Mouse (Mus musculus): Measurements from ENCODE around the gene Nav2. TPM values are rescaled to one million over a fixed set of nuclear protein-coding genes. Genes with fewer than 3 reads are reported as not detected.

Gene Nav2
- polyA plus RNA-seq, 1 experiment from 2014 or later, result 6.0 TPM

DNA sequence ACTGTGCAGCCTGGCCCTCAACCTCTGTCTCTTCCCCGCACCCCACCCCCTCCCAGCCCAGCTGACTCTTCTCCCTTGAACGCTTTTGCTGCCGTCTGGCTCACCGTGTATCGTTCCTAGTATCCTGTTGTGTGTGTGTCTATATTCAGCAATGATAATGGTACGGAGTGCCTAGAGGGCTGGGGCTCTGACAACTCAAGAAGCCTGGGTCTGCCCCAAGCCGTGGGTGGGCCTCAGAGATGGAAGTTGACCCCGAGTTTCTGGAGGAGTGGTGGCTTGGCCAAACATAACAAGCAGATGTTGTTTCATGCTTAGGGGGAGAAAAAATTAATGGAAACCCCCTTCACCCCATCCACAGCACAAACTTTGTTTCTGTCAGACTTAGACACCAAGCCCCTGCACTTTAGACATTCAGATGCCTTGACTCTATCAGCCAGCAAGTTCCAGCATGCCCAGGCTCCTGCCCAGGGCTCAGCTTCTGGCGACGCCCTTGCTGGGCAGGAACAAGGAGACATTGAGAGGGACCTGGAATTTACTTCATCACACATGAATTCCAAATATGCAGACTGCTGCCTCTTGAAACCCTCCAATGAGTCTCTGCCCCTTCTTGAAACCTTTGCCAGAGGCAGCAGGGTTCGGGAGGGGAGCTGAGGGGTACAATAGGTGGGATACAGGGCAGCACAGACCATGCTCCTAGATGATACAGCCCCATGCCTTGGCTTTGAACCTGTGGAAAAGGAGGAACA is 644.9 kb downstream of the Nav2 start:
- Histone ChIP-seq H3K27ac (replicated peaks) (peak overlapping the region; percentile 61), H3K4me3 (ENCODE audit: low read depth, low read length) (no peak overlapping the region), H3K9ac (ENCODE audit: low read length) (no peak overlapping the region), H3K9me3 (ENCODE audit: control insufficient read depth, low read length) (no peaks in the 10 kb centered on the region), H3K4me2 (replicated peaks; ENCODE audit: low read depth) (no peak overlapping the region), H3K4me1 (replicated peaks; ENCODE audit: control insufficient read depth, insufficient read depth) (peaks cover 2% of the 10 kb centered on the region; the same call in 1 of the 2 replicates), H3K27me3 (ENCODE audit: control insufficient read depth, insufficient read depth, low read length) (no peaks in the 10 kb centered on the region), H3K36me3 (ENCODE audit: control insufficient read depth, insufficient read depth, low read length) (peaks cover 2% of the 10 kb centered on the region; the same call in 1 of the 2 replicates)
- 36% methylated on average over 11 of the region's 11 CpGs for WGBS
- TF ChIP-seq EP300 (optimal IDR thresholded peaks at IDR 0.05), result peak; percentile 47
- no peak for TF ChIP-seq CTCF (IDR thresholded peaks at IDR 0.05; ENCODE audit: low read depth)
- no peak for DNase-seq (ENCODE audit: low spot score)
- ATAC-seq (ENCODE audit: low FRiP score, low TSS enrichment), result 0 out of 2 replicates have a peak, but pooled peaks have one; percentile 33

DNA sequence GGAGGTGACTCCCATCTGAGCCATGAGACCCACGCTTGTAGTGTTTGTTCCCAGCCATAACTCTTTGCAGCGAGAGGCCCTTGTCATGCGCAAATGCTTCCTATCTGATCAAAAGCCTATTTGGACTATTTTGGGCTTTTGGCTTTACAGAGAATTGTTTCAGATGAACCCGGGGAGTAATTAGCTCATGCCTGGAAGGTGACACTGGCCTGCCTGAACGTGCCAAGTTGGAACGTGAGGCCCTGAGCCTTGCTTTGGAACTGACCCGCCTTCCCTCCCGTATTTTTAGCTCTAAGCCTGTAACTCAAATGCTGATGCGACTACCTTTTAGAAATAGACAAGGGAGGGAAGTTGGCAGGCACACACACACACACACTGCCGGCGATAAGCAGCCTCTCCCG is 649.7 kb downstream of the Nav2 start:
- no peaks in the 10 kb centered on the region for H3K36me3 ChIP-seq (ENCODE audit: control insufficient read depth, insufficient read depth, low read length)
- no peak overlapping the region for H3K9ac ChIP-seq (ENCODE audit: low read length)
- H3K27me3 ChIP-seq (ENCODE audit: control insufficient read depth, insufficient read depth, low read length), result no peaks in the 10 kb centered on the region
- H3K4me1 ChIP-seq (replicated peaks; ENCODE audit: control insufficient read depth, insufficient read depth), result peaks cover 4% of the 10 kb centered on the region; the same call in 1 of the 2 replicates
- no peaks in the 10 kb centered on the region for H3K9me3 ChIP-seq (ENCODE audit: control insufficient read depth, low read length)
- peak overlapping the region; percentile 84 for H3K27ac ChIP-seq (replicated peaks)
- DNase-seq (ENCODE audit: low spot score) (no peak), ATAC-seq (ENCODE audit: low FRiP score, low TSS enrichment) (no peak)
- WGBS, result 45% methylated on average over 12 of the region's 12 CpGs
- H3K4me3 ChIP-seq (ENCODE audit: low read depth, low read length), result no peak overlapping the region
- peak overlapping the region; percentile 17 for H3K4me2 ChIP-seq (replicated peaks; ENCODE audit: low read depth)
- no peak for TF ChIP-seq EP300 (optimal IDR thresholded peaks at IDR 0.05)
- no peak for TF ChIP-seq CTCF (IDR thresholded peaks at IDR 0.05; ENCODE audit: low read depth)

DNA sequence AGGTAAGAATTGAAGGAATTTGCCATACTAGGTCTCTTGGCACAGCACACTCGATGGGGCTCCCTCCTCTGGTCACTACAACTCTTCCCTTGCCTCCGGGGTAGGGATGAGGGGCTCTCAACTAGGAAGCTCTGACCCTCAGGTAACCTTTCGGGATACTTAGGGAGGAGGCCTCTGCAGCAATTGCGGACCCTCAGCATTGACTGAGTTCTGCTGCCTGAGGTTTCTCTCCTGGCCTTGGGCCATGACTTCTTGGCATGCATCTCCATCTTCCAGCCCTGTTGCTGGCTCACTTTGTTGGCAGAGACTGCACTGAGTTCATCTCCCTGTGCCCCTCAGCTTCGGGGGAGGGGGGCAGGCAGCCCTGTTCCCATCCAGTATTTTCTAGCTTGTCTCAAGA is 650.4 kb downstream of the Nav2 start:
- peaks cover 4% of the 10 kb centered on the region; the same call in 1 of the 2 replicates for H3K4me1 ChIP-seq (replicated peaks; ENCODE audit: control insufficient read depth, insufficient read depth)
- no peak overlapping the region for H3K9ac ChIP-seq (ENCODE audit: low read length)
- H3K4me3 ChIP-seq (ENCODE audit: low read depth, low read length), result peak overlapping the region; percentile 6; the same call in 1 of the 2 replicates
- no peaks in the 10 kb centered on the region for H3K9me3 ChIP-seq (ENCODE audit: control insufficient read depth, low read length)
- peak overlapping the region; percentile 84 for H3K27ac ChIP-seq (replicated peaks)
- no peaks in the 10 kb centered on the region for H3K27me3 ChIP-seq (ENCODE audit: control insufficient read depth, insufficient read depth, low read length)
- WGBS, result 42% methylated on average over 5 of the region's 5 CpGs
- ATAC-seq (ENCODE audit: low FRiP score, low TSS enrichment), result no peak
- TF ChIP-seq EP300 (optimal IDR thresholded peaks at IDR 0.05) (no peak), CTCF (IDR thresholded peaks at IDR 0.05; ENCODE audit: low read depth) (peak; percentile 29)
- H3K36me3 ChIP-seq (ENCODE audit: control insufficient read depth, insufficient read depth, low read length), result no peaks in the 10 kb centered on the region
- peak overlapping the region; percentile 17 for H3K4me2 ChIP-seq (replicated peaks; ENCODE audit: low read depth)
- peak; percentile 46 for DNase-seq (ENCODE audit: low spot score)

- no peak for DNase-seq (ENCODE audit: low spot score)
- Histone ChIP-seq H3K4me2 (replicated peaks; ENCODE audit: low read depth) (0 out of 2 replicates have a peak overlapping the region, but pooled peaks have one; percentile 15), H3K27me3 (ENCODE audit: control insufficient read depth, insufficient read depth, low read length) (no peaks in the 10 kb centered on the region), H3K9me3 (ENCODE audit: control insufficient read depth, low read length) (no peaks in the 10 kb centered on the region), H3K4me1 (replicated peaks; ENCODE audit: control insufficient read depth, insufficient read depth) (peaks cover 4% of the 10 kb centered on the region; the same call in 1 of the 2 replicates), H3K36me3 (ENCODE audit: control insufficient read depth, insufficient read depth, low read length) (no peaks in the 10 kb centered on the region), H3K27ac (replicated peaks) (peak overlapping the region; percentile 49; the same call in 1 of the 2 replicates), H3K9ac (ENCODE audit: low read length) (no peak overlapping the region), H3K4me3 (ENCODE audit: low read depth, low read length) (no peak overlapping the region)
- 58% methylated on average over 4 of the region's 4 CpGs for WGBS
- TF ChIP-seq CTCF (IDR thresholded peaks at IDR 0.05; ENCODE audit: low read depth) (no peak), EP300 (optimal IDR thresholded peaks at IDR 0.05) (no peak)
- ATAC-seq (ENCODE audit: low FRiP score, low TSS enrichment), result no peak
Observed at GRCm38 (mm10) chr7:49560012-49560411, 651.5 kb downstream of the Nav2 start.

GRCm38 (mm10) chr7:49562404-49562803 is 653.9 kb downstream of the Nav2 start:
- Histone ChIP-seq H3K27me3 (ENCODE audit: control insufficient read depth, insufficient read depth, low read length) (no peaks in the 10 kb centered on the region), H3K9ac (ENCODE audit: low read length) (no peak overlapping the region), H3K9me3 (ENCODE audit: control insufficient read depth, low read length) (no peaks in the 10 kb centered on the region), H3K36me3 (ENCODE audit: control insufficient read depth, insufficient read depth, low read length) (peaks cover 9% of the 10 kb centered on the region; the same call in 1 of the 2 replicates), H3K4me2 (replicated peaks; ENCODE audit: low read depth) (no peak overlapping the region), H3K4me1 (replicated peaks; ENCODE audit: control insufficient read depth, insufficient read depth) (peaks cover 4% of the 10 kb centered on the region; the same call in 1 of the 2 replicates), H3K4me3 (ENCODE audit: low read depth, low read length) (no peak overlapping the region), H3K27ac (replicated peaks) (0 out of 2 replicates have a peak overlapping the region, but pooled peaks have one; percentile 18)
- TF ChIP-seq EP300 (optimal IDR thresholded peaks at IDR 0.05), result no peak
- no peak for TF ChIP-seq CTCF (IDR thresholded peaks at IDR 0.05; ENCODE audit: low read depth)
- ATAC-seq (ENCODE audit: low FRiP score, low TSS enrichment) (no peak), DNase-seq (ENCODE audit: low spot score) (no peak)
- 88% methylated on average over 4 of the region's 4 CpGs for WGBS

- 80% methylated on average over 8 of the region's 8 CpGs for WGBS
- Histone ChIP-seq H3K4me1 (replicated peaks; ENCODE audit: control insufficient read depth, insufficient read depth) (peaks cover 4% of the 10 kb centered on the region; the same call in 1 of the 2 replicates), H3K4me2 (replicated peaks; ENCODE audit: low read depth) (no peak overlapping the region), H3K36me3 (ENCODE audit: control insufficient read depth, insufficient read depth, low read length) (peaks cover 9% of the 10 kb centered on the region; the same call in 1 of the 2 replicates), H3K27ac (replicated peaks) (0 out of 2 replicates have a peak overlapping the region, but pooled peaks have one; percentile 18), H3K4me3 (ENCODE audit: low read depth, low read length) (no peak overlapping the region), H3K9ac (ENCODE audit: low read length) (no peak overlapping the region), H3K9me3 (ENCODE audit: control insufficient read depth, low read length) (no peaks in the 10 kb centered on the region), H3K27me3 (ENCODE audit: control insufficient read depth, insufficient read depth, low read length) (no peaks in the 10 kb centered on the region)
- DNase-seq (ENCODE audit: low spot score) (no peak), ATAC-seq (ENCODE audit: low FRiP score, low TSS enrichment) (peak; percentile 32; the same call in 1 of the 2 replicates)
- no peak for TF ChIP-seq EP300 (optimal IDR thresholded peaks at IDR 0.05)
- TF ChIP-seq CTCF (IDR thresholded peaks at IDR 0.05; ENCODE audit: low read depth), result no peak
Observed at GRCm38 (mm10) chr7:49562851-49563250, 654.3 kb downstream of the Nav2 start.
